8 mouse cellular contexts compared by ENCODE assay signal in the genomic region with DNA sequence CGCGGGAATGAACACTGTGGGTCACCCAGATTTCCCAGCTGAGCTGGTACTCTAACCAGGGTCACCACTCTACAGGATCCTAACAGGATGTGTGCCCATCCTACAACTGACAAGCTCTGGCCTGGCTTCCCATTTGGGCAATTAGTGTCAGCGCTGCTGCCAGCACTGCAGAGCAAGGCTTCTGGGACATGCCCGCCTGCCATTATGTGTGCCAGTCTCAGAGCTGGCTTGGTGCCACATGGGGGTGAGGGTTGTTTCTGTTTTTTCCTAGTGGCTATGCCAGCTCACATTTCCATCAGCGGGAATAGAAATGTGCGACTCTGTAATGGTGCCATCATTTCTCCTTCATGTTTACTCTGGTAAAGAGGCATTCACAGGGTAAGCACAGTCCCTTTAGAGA. TPM values are rescaled to one million over a fixed set of nuclear protein-coding genes. Genes with fewer than 3 reads are reported as not detected.
DNase-seq lines count a peak whose midpoint lies in the region.

No protein-coding gene starts in this region.

- DNase-seq in gastrocnemius, adult 18-20 months (ENCODE audit: low spot score): peak; percentile 44
- DNase-seq in gastrocnemius, postnatal 36 days: no peak
- peak; percentile 80 for DNase-seq in adipocyte (ENCODE audit: low spot score)
- peak; percentile 71 to 90 for DNase-seq in cerebellum, postnatal 4 days (ENCODE audit: low spot score in 2 of 2)
- peak; percentile 89 for DNase-seq in layer of hippocampus, adult 11-12 months (ENCODE audit: low spot score)
- DNase-seq in retina, postnatal 7 days (ENCODE audit: low read depth, low spot score): peak; percentile 41
- DNase-seq in thymus, postnatal 14 days: no peak
- DNase-seq in lung, postnatal 4 days: no peak

- intact Hi-C loops in gastrocnemius, postnatal 36 days (cut with DNase I): no loop called here

RNA-seq across cellular contexts. Expression of a gene that starts 15.7 kb away (rescaled TPM):
- 1 to 10 TPM; 2.0 to 3.3 TPM for total RNA-seq in gastrocnemius, adult 18-20 months (2021)
- total RNA-seq in gastrocnemius, postnatal 36 days (2021): 1 to 10 TPM; 2.3 TPM

Comparison
In these comparisons a context has a peak if more than half of its experiments do, and no peak if none do; other contexts are left out.
1. DNase-seq: peak in gastrocnemius, adult 18-20 months (single experiment), adipocyte (single experiment), cerebellum, postnatal 4 days (2 of 2), layer of hippocampus, adult 11-12 months (single experiment) and retina, postnatal 7 days (single experiment); none in gastrocnemius, postnatal 36 days (0 of 2), thymus, postnatal 14 days (single experiment) and lung, postnatal 4 days (0 of 2).